Mouse (Mus musculus) gastrocnemius, adult 2 months (tissue): Measurements from ENCODE around the gene Zfp184. TPM values are rescaled to one million over a fixed set of nuclear protein-coding genes. Genes with fewer than 3 reads are reported as not detected.

ENCODE experiments used
- DNase-seq: peaks from one replicate; pipeline ENCODE4 v3.0.0; 2022
- H3K27ac ChIP-seq: fragments of 200-600 bp; 2 replicates; pipeline ENCODE4 v1.8.1; 2022; ENCODE audit warnings: mild to moderate bottlenecking
- H3K4me3 ChIP-seq: fragments of 200-600 bp; 2 replicates; pipeline ENCODE4 v1.8.1; 2022; ENCODE audit warnings: mild to moderate bottlenecking, moderate library complexity
- CTCF ChIP-seq: fragments of 200-600 bp; IDR thresholded peaks from 2 replicates; pipeline ENCODE4 v1.8.1; 2022; ENCODE audit warnings: antibody characterized with exemption, mild to moderate bottlenecking, moderate library complexity
- intact Hi-C: fragments of 180-260 bp; cut with DNase I; formaldehyde crosslinking; loops from one replicate; pipeline ENCODE4 v1.15.1; 2025
- total RNA-seq, 2 experiments: library from RNA; stranded (reverse); gene quantifications; 2 replicates each; pipeline ENCODE4 v1.2.3; 2021

The Zfp184 gene
- total RNA-seq, 2 experiments from 2014 or later: 0.17 to 0.36 TPM

DNA sequence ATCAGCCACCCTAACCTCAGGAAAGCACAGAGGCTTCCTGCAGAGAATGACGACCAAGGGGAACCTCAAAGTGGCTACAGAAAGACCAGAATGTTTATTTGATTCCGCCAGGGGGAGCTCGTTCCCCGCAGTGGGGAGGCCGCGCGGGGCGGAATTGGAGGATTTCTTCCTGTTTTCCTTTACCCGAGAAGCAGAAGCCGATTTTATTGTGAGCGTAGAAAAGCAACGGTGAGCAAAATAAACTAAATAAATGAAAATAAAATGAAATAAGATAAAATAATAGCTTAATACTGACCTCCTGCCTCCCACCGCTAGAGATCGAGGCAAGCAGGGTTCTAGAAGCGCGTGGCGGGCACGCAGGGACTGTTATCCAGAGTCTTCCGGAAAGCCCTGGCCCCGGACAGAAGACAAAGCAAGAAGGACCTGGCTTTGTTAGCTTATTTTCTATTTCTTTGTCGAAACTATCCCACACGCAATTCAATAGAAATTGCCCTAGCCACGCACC is 29.4 kb downstream of the Zfp184 start:
- Histone ChIP-seq H3K4me3 (peak overlapping the region; percentile 81), H3K27ac (peak overlapping the region; percentile 94)
- intact Hi-C loops: loop anchor here (1.0 to 2.0 kb wide), 2 partner anchors 33 to 55 kb away; no protein-coding TSS in a partner anchor
- peak; percentile 90 for DNase-seq
- peak; percentile 92 for TF ChIP-seq CTCF

DNA sequence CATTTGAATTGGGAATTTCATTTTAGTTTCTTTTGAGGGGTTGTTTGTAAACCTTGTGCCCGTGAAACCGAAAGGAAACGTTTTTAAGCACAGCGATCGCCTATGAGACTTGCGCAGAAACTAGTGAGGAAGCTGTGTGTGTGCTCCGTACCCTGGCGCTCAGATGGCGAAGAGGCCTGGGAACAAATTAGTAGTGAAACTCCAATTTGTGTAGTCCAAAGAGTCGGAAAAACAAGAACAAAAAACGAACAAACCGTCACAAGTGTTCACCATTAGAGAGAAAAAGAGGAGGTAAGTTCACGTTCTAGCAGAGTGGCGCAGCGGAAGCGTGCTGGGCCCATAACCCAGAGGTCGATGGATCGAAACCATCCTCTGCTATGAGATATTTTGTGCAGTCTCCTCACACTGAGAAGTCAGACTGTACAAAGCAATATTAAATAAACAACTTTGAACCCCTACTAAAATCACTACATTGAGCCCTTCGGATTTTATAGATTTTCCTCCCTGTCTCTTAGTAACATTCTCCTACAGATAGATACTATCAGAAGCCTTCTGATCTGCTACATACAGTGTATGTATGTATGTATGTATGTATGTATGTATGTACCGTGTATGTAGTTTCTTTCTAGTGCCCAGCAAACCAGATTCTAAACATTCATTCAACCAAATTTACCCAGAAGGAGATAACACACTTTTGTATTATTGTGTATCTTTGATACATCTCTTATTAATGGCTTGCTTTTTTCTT is 30.0 kb downstream of the Zfp184 start:
- H3K27ac ChIP-seq: peak overlapping the region; percentile 94
- peak overlapping the region; percentile 81 for H3K4me3 ChIP-seq
- no peak for TF ChIP-seq CTCF
- intact Hi-C loops: loop anchor here (1.0 to 2.0 kb wide), 2 partner anchors 34 to 54 kb away; no protein-coding TSS in a partner anchor
- peak; percentile 58 for DNase-seq

- Histone ChIP-seq H3K4me3 (peak within 1 kb of the TSS; percentile 80), H3K27ac (peak within 1 kb of the TSS; percentile 48)
- no peak for TF ChIP-seq CTCF
- peak; percentile 73 for DNase-seq
- intact Hi-C loops: no loop called here
Observed at GRCm38 (mm10) chr13:21980981-21981802, 36.3 kb downstream of the Zfp184 start, which contains the start of gene Pom121l2. Pom121l2 (plus strand) TSS chr13:21981194.

GRCm38 (mm10) chr13:21981803-21982193 is 36.9 kb downstream of the Zfp184 start:
- no peak for TF ChIP-seq CTCF
- intact Hi-C loops: no loop called here
- DNase-seq: no peak
- Histone ChIP-seq H3K4me3 (peak overlapping the region; percentile 80), H3K27ac (peak overlapping the region; percentile 48)

- intact Hi-C loops: no loop called here
- no peak for DNase-seq
- no peak for TF ChIP-seq CTCF
- no peak overlapping the region for H3K4me3 ChIP-seq
- H3K27ac ChIP-seq: no peak overlapping the region
Observed at GRCm38 (mm10) chr13:21984486-21984885, 39.6 kb downstream of the Zfp184 start.

DNA sequence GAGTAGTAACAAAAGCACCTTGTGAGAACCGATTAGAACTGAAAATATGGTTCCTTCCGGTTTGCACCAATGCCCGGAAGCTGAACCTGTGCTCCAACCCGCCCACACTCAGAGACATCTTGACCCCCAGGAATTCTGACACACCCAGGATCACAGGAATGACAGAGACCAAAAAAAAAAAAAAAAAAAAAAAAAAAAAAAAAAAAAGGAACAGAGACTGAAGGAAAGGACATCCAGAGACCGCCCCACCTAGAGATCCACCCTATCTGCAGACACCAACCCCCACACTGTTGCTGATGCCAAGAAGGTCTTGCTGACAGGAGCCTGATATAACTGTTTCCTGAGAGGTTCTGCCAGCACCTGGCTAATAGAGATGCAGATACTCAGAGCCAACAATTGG is 47.7 kb downstream of the Zfp184 start:
- H3K4me3 ChIP-seq: no peak overlapping the region
- no peak overlapping the region for H3K27ac ChIP-seq
- TF ChIP-seq CTCF: no peak
- DNase-seq: no peak
- intact Hi-C loops: no loop called here

- no peak for DNase-seq
- no peak for TF ChIP-seq CTCF
- no peak overlapping the region for H3K4me3 ChIP-seq
- no peak overlapping the region for H3K27ac ChIP-seq
- intact Hi-C loops: no loop called here
Observed at GRCm38 (mm10) chr13:21993957-21994738, 49.3 kb downstream of the Zfp184 start.

DNA sequence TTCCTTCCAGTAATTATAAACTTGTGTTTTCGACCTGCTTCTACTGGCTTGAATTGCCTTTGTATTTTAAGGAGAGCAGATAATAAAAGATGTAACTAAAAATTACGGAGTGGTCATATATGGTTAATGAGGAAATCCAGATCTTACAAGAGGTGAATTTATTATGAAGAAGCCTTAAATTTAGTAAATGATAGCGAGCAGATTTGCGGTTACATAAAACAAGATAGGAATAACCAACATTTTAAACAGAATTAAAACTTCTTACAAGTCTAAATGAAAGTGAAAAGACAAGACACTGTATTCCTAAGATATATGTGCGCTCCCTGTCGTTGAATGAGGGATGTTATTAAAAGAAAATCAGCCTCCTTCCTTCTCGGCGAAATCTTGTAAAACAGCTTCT is 50.0 kb downstream of the Zfp184 start:
- intact Hi-C loops: no loop called here
- Histone ChIP-seq H3K4me3 (peak overlapping the region; percentile 64), H3K27ac (no peak overlapping the region)
- TF ChIP-seq CTCF: no peak
- DNase-seq: no peak

GRCm38 (mm10) chr13:21995331-21995914 is 50.5 kb downstream of the Zfp184 start:
- DNase-seq: no peak
- intact Hi-C loops: no loop called here
- H3K4me3 ChIP-seq: peak overlapping the region; percentile 64
- no peak overlapping the region for H3K27ac ChIP-seq
- peak; percentile 13; the same call in 1 of the 2 replicates for TF ChIP-seq CTCF

DNA sequence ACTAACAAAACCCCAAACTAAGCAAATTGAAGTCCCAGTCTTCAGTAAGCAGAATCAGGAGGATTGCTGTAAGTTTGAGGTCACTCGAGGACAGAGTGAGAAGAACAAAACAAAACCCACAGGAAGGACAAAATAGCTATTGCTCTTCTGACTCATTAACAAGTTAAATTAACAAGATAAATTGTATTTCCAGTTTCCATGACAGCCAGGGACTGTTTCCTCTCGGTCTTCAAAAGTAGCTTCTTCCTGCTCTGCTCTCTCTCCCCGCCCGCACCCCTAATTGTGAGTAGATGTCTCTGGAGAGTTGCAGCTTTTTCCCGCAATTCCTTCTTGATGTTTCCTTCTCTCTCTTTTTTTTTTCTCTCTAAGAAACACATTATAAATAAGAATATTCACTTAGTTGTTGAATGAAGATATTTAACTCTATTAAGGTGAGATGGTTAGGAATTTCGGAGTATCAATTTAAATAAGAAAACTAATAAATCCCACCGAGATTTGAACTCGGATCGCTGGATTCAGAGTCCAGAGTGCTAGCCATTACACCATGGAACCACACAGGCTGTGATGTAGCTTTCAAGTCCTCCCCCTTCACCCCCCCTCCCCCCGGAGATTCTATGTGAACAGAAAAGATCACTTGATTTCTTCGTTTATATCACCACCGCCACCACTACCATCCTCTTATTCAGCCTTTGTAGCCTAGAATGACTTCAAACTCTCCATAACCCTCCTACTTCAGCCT is 51.4 kb downstream of the Zfp184 start:
- Histone ChIP-seq H3K4me3 (peak overlapping the region; percentile 64), H3K27ac (no peak overlapping the region)
- TF ChIP-seq CTCF: no peak
- DNase-seq: no peak
- intact Hi-C loops: no loop called here

GRCm38 (mm10) chr13:21996840-21997185 is 51.9 kb downstream of the Zfp184 start:
- peak overlapping the region; percentile 64 for H3K4me3 ChIP-seq
- no peak overlapping the region for H3K27ac ChIP-seq
- DNase-seq: no peak
- intact Hi-C loops: no loop called here
- no peak for TF ChIP-seq CTCF
